Mouse (Mus musculus) liver, adult (tissue): ENCODE results near the gene Ikzf4.

ENCODE experiments used
- GATA4 ChIP-seq: IDR thresholded peaks from 2 replicates; pipeline ENCODE4 v1.6.1; 2014; ENCODE audit warnings: mild to moderate bottlenecking, low read length; ENCODE audit not compliant: insufficient replicate concordance

Gene Ikzf4

DNA sequence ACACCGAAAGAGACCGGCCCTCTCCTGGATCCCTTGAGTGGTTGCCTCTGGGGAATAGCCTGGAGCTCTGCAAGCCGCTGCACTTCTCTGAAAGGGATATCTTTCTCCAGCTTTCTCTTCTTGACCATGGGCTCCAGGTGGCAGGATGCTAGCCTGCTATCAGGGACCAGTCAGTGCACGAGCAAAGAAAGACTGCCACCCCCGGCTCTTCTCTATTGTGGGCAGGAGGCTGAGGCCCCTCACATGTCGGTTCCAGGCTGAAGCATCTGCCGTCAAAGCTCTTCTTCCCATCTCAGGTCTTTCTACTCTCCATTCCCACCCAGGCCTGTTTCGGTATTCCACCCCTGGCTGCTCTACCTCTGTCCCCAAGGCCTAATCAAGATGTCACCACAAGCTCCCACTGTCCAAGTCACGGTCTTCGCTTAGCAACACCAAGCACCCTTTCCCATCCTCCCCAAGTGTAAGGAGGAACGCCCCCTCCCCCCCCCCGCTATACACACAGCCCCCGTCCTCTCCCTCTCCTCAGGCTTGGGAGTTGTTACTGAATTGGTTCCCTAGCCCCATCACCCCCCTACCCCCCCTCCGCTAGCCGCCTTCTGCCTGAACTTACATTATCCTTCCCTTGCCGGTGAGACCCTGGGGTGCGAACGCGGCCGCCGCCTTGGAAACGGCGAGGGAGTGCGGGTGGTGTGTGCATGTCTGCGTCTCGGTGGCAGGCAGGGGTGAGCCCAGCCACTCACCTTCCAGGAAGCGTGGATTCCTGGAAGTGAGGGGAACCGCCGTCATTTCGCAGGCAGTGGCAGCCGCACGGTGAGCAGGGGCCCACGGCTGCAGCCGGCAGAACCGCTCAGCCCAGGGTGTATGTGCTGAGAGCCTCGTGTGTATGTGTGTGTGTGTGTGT is at the start of gene Ikzf4:
Gene Ikzf4 (minus strand): TSS at position 881 of the 901 bp plus-strand sequence.
- no peak for TF ChIP-seq GATA4

DNA sequence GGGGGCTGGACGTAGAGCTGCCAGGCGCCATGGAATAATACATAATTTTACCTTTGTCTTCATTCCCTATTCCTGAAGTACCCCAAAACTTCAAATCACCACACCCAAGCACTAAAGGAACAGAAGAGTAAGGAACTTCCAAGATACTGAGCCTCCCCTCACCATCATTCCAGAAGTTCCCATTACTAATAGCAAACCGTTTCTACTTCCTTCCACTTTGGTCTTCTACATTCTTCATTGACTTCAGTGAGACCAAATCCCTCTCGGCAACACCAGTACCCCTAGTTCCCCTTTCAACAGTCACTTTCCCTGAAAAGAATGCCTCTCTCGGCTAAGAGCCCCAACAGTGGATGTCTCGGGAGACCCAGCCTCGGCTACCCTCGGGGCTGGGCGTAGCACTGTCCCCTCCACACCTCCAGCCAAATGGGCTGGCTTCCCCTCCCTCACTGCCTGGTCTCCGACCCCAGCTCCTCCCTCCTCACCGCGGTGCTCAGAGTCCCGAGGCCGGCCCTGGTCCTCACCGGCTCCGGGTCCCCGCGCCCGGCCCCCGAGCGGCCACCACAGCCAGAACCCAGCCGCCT is 49.7 kb upstream of the Ikzf4 start:
- no peak for TF ChIP-seq GATA4

DNA sequence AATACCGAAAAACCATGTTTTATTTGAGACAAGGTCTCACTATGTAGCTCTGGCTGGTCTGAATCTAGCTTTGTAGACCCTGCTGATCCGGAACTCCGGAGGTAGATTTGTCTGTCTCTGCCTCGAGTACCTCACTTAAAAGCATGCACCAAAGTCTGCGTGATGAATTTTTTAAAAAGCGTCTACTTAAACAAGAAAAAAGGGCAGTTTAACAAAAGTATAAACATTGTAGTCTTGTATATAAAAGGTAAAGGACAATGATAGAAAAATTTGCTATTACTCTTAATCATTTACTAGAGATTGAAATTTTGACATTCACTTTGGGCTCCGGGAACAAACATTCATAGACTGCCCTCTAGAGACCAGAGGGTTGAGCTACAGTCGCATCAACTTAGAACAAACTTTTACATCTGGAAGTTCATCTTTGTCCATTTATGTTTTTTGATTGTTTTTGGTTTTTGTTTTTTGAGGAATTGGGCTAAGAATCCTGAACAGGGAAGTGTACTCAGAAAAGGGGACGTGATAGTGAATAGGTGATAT is 28.7 kb upstream of the Ikzf4 start:
- no peak for TF ChIP-seq GATA4

DNA sequence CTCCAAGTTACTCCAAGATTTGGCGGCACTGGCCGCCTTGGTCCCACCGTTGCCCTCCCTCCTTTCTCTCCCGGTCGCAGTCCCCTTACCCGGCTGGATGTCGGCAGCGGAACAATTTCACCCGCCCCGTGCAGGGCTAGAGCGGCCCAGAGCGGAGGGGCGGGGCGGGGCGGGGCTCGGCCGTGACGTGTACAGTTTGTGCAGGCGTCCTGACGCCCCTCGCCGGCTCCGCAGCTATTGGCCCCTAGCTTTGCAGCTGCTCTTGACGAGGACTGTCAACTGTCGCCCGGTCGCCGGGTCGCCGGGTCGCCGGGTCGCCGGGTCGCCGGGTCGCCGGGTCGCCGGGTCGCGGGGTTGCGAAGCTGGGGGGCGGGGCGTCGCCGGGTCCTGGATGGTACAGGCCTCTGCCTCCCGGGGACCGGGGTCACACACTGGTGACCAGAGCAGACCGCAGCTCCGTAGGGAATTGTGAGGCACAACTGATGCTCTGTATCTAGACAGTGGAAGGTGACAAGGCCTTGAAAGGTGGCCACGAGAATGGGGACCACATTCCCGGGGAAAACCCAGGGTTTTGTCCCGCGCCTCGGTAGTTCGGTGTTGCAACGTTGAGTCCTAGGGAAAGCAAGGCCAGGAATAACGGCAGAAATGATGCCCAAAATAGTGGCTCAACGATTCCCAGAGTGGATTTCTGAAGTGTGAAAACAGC is 28.1 kb upstream of the Ikzf4 start, which contains the start of gene Suox:
Gene Suox (minus strand): TSS at position 311 of the 706 bp plus-strand sequence.
- TF ChIP-seq GATA4, result no peak

DNA sequence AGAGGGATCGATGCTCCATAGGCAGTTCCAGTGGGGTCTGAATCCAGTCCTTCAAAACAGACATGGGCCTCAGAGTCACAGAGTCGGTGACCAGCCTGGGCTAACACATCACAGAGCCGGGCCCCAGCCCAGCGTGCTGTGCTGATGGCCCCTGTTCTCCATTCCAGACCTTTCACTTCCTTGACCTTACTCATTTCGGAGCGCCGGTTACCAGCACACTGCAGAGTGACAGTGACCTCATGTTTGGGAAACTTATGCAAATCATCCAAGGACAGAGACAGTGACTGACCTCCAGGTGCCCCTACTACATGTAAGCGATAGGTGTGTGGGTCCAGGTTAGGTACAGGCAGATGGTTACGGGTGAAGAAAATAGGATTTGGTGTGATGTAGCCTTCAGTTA is 25.4 kb upstream of the Ikzf4 start:
- no peak for TF ChIP-seq GATA4

DNA sequence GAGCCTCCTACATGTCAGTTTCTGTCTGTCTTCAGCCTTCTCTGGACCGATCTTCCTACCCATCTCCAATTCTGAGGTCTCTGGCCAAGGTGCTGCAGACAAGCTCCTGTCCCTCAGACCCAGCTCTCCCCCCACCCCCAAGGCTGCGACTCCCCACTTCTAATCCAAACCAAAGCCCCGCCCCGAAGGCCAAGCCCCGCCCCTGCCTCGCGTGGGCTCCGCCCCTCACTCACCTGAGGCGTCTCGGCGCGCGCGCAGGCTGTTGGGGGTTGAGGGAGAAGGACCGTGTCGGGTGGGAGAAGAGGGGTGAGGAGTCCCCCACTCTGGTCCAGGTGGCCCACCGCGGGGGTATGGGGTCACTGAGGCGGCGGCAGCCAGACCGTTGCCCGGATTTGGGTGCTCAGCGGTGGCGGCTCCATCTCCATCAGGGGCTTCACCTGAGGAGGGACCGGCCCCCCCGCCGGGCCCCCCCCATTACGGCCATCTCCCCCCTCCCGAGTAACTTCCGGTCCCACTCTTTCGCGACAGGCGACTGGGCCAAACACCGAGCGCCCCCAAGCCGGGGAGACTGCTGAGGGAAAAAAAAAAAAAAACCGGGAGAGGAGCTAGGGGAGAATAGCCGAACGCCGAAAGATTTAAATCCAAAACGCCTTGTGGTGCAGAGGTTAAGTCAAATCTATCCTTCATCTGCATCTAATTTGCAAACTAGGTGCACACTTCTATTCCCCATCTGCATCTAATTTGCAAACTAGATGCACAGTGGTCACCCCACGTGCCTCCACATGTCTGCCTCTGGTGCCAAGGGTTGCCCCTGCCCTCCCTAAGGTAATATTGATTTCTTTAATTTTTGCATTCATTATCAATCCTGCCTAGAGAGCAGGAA is 23.2 kb upstream of the Ikzf4 start:
- no peak for TF ChIP-seq GATA4

DNA sequence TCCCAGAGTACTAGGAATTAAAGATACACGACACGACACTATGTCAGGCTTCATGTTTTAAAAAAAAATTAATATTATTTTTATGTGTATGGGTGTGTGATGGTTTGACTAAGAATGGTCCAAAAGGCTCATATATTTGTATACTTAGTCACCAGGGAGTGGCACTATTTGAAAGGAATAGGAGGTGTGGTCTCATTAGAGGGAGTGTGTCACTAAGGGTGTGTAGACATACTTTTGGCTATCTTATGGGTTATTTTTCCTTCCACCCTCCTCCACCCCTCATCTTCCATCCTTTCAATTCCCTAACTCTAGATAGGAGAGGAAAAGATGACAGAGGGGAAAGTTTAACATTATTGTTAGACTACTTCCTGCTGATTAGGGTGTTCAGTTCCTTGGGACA is 20.0 kb upstream of the Ikzf4 start:
- no peak for TF ChIP-seq GATA4

DNA sequence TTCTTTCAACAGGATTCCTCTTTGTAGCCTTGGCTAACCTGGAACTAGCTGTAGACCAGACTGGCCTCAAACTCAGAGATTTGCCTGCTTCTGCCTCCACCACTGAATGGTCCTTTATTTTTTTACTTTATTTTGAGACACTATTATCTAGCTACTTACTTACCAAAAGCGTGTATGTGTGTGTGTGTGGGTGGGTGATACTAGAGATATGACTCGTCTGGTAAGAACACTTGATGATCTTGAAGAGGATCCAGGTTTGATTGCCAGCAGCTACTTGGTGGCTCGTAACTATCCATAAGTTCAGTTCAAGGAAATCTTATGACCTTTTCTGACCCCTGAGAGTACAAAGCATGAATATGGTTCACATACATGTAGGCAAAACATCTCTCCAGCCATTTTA is 19.5 kb upstream of the Ikzf4 start:
- no peak for TF ChIP-seq GATA4

DNA sequence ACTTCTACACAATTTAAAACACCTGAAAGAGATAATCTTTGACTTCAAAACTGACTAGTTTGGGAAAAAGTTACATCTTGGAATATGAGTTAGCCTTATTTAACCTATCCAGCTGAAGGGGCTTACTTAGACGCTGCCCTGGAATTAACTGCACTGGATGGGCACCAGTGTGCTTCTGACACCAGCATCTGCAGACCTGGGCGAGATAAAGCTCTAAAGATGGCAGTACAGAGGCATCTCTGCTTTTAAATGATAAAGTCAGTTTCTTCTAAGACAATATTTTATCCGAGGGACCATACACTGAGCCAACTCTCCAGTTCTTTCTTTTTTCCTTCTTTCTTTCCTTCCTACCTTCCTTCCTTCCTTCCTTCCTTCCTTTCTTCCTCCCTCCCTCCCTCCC is 19.0 kb upstream of the Ikzf4 start:
- no peak for TF ChIP-seq GATA4

DNA sequence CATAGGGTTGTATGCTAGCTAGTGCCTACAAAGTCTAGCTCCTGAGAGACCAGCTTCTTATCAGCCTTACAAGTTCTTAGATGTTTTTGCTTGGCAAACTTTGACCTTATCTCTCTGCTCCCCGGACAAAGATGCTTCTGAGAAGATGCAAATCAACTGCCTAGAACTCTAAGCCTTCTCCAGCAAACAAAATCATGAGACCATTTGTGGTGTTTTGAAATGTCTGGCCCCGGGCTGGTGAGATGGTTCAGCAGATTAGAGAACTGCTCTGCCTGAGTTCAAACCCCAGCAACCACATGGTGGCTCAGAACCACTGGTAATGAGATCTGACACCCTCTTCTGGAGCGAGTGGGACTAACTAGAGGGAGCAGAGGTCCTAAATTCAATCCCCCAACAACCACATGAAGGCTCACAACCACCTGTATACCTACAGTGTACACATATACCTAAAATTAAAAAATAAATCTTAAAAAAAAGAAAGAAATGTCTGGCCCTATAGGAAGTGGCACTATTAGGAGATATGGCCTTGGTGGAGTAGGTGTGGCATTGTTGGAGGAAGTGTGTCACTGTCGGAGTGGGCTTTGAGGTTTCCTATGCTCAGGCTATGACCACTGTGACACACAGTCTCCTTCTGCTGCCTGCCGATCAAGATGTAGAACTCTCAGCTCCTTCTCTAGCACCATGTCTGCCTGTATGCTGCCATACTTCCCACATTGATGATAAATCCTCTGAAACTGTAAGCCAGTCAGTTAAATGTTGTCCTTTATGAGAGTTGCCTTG is 17.8 kb upstream of the Ikzf4 start:
- TF ChIP-seq GATA4, result no peak

DNA sequence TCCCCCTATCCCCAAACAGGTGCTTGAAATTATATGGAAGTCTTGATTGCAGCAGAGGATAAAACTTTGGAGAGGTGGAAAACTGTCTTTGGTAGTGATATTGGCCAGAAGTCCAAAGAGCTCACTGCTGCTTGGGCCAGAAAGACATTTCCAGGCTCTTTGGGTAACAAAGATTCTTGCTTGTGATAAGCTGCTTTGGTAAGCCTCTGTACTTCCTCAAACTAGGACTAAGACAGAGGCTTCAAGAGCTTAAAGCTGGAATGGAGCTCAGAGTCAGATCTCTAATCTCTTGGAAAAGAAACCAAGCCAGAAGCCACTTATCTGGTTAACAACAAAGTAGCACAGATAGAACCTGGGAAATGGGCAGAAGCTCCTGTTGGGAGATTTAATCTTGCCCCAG is 16.7 kb upstream of the Ikzf4 start:
- TF ChIP-seq GATA4, result no peak

DNA sequence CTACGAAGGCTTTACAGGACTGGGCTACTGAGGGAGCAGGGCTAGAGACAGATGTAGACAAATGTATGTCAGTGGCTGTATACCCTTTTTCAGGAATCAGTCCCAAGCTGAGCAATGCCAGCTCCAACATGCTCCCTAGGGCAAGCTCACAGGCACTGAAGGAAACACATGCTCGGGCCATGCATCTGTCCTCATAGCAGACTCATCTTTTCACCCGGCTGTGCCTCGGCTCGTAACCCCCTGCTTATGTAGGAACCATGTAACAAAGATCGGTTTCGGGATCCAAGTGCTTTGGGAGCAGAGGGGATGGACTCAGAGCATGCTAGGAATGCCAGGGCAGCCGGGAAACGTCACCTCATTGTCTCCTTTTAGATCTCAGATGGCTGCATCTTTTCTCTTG is 13.7 kb upstream of the Ikzf4 start:
- no peak for TF ChIP-seq GATA4

DNA sequence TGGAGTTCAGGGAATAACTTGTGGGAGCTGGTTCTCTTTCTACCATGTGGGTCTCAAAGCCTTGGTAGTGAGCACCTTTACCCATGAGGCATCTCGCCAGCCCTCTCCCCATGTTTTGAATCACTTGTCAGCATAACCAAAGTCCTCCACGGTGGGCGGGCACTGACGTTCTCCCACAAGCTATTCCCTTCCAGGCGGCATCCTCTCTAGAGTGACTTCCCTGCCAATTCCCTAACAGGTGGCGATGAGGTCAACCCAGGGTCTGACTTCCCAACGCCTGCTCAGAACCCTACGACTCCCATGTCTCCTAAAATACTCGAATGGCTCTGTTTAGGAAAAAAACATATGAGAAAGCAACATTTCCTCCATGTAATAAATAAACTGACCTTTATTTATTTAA is 12.1 kb upstream of the Ikzf4 start:
- no peak for TF ChIP-seq GATA4

DNA sequence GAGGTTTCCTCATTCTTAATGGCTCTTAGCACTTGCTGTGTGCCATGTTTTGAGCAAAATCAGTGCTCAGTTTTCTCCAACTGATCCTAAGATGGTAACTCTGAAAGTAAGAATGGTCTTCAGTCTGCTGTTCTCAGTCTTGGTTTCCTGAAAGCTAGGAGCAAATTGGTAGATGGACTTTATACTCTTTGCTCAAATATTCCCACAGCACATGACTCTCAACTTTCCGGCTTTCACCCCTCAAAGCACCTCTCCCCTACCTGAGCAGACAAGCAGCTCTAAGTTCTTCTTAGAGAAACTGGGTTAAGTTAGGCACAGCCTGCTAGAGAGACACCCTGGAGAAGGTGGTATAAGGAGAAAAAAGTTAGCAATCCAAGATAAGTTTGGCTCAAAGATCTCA is 10.9 kb upstream of the Ikzf4 start:
- TF ChIP-seq GATA4, result no peak
